Mouse (Mus musculus): ENCODE results near the gene Gstt1. TPM values are rescaled to one million over a fixed set of nuclear protein-coding genes. Genes with fewer than 3 reads are reported as not detected.

The Gstt1 gene
- 113 and 180 TPM in 2 replicates for polyA plus RNA-seq (2012; rRNA removed; ENCODE audit: low replicate concordance)

GRCm38 (mm10) chr10:75798176-75798696 lies at the start of gene Gstt1:
Gstt1 (minus strand) TSS chr10:75798584.

GRCm38 (mm10) chr10:75837248-75837759 lies 38.9 kb upstream of the Gstt1 start, which contains the start of gene Gstt2:
Gstt2 (minus strand) TSS chr10:75837424.

GRCm38 (mm10) chr10:75822443-75822842 lies 24.1 kb upstream of the Gstt1 start, which contains the start of gene Gstt4:
Gstt4 (minus strand) TSS chr10:75822543.

GRCm38 (mm10) chr10:75780769-75781578 lies 17.4 kb downstream of the Gstt1 start, which contains the start of the genes Gm20441 and Gstt3:
Gm20441 (minus strand) TSS chr10:75780954.
Gstt3 (minus strand) TSS chr10:75781414.

GRCm38 (mm10) chr10:75772795-75773664 lies 25.4 kb downstream of the Gstt1 start, which contains the start of gene Ddt:
Ddt (minus strand) TSS chr10:75773414.

GRCm38 (mm10) chr10:75763682-75764518 lies 34.5 kb downstream of the Gstt1 start, which contains the start of gene Cabin1:
Cabin1 (minus strand) TSS chr10:75764341.

Other genes starting within 250 kb of the Gstt1 start
- 0.19 and 1.6 TPM in 2 replicates for gene Lrrc75b, start 238.3 kb downstream of the Gstt1 start, polyA plus RNA-seq (2012; rRNA removed; ENCODE audit: low replicate concordance)
- 0.26 and 2.4 TPM in 2 replicates for gene Ggt1, start 237.0 kb downstream of the Gstt1 start, polyA plus RNA-seq (2012; rRNA removed; ENCODE audit: low replicate concordance)
- 86.3 and 181 TPM in 2 replicates for gene Ggt5, start 209.2 kb downstream of the Gstt1 start, polyA plus RNA-seq (2012; rRNA removed; ENCODE audit: low replicate concordance)
- gene Susd2, start 154.6 kb downstream of the Gstt1 start, polyA plus RNA-seq (2012; rRNA removed; ENCODE audit: low replicate concordance), result 10.9 and 26.2 TPM in 2 replicates
- gene Cabin1, start 34.2 kb downstream of the Gstt1 start, polyA plus RNA-seq (2012; rRNA removed; ENCODE audit: low replicate concordance), result 33.4 and 65.4 TPM in 2 replicates
- gene Ddt, start 25.2 kb downstream of the Gstt1 start, polyA plus RNA-seq (2012; rRNA removed; ENCODE audit: low replicate concordance), result 98.3 and 207 TPM in 2 replicates
- 0.21 and 0.37 TPM in 2 replicates for gene Gm20441, start 17.6 kb downstream of the Gstt1 start, polyA plus RNA-seq (2012; rRNA removed; ENCODE audit: low replicate concordance)
- gene Gstt3, start 17.2 kb downstream of the Gstt1 start, polyA plus RNA-seq (2012; rRNA removed; ENCODE audit: low replicate concordance), result 27.3 and 28.0 TPM in 2 replicates
- 0.17 TPM in 1 of 2 replicates, not detected in the other for gene Gstt4, start 24.0 kb upstream of the Gstt1 start, polyA plus RNA-seq (2012; rRNA removed; ENCODE audit: low replicate concordance)
- 163 and 231 TPM in 2 replicates for gene Gstt2, start 38.8 kb upstream of the Gstt1 start, polyA plus RNA-seq (2012; rRNA removed; ENCODE audit: low replicate concordance)
- gene Mif, start 61.7 kb upstream of the Gstt1 start, polyA plus RNA-seq (2012; rRNA removed; ENCODE audit: low replicate concordance), result 463 and 1,518 TPM in 2 replicates
- 5.6 and 9.5 TPM in 2 replicates for gene Derl3, start 94.8 kb upstream of the Gstt1 start, polyA plus RNA-seq (2012; rRNA removed; ENCODE audit: low replicate concordance)
- 49.5 and 67.8 TPM in 2 replicates for gene Smarcb1, start 123.0 kb upstream of the Gstt1 start, polyA plus RNA-seq (2012; rRNA removed; ENCODE audit: low replicate concordance)
- 285 and 313 TPM in 2 replicates for gene Chchd10, start 134.5 kb upstream of the Gstt1 start, polyA plus RNA-seq (2012; rRNA removed; ENCODE audit: low replicate concordance)
- 59.5 and 159 TPM in 2 replicates for gene Mmp11, start 137.9 kb upstream of the Gstt1 start, polyA plus RNA-seq (2012; rRNA removed; ENCODE audit: low replicate concordance)
- gene Gm867, start 142.1 kb upstream of the Gstt1 start, polyA plus RNA-seq (2012; rRNA removed; ENCODE audit: low replicate concordance), result 0.54 and 0.87 TPM in 2 replicates
- 0.40 and 1.9 TPM in 2 replicates for gene Vpreb3, start 144.5 kb upstream of the Gstt1 start, polyA plus RNA-seq (2012; rRNA removed; ENCODE audit: low replicate concordance)
- 0.10 TPM in 1 of 2 replicates, not detected in the other for gene Gm5134, start 155.9 kb upstream of the Gstt1 start, polyA plus RNA-seq (2012; rRNA removed; ENCODE audit: low replicate concordance)
- gene Zfp280b, start 234.1 kb upstream of the Gstt1 start, polyA plus RNA-seq (2012; rRNA removed; ENCODE audit: low replicate concordance), result 4.9 and 8.6 TPM in 2 replicates

All from subcutaneous adipose tissue, adult 2 months (tissue).